Mouse (Mus musculus): ENCODE data around the gene Scamp4. TPM values are rescaled to one million over a fixed set of nuclear protein-coding genes. Genes with fewer than 3 reads are reported as not detected.

Gene Scamp4
- polyA plus RNA-seq, 1 experiment from 2014 or later = 76.9 TPM

DNA sequence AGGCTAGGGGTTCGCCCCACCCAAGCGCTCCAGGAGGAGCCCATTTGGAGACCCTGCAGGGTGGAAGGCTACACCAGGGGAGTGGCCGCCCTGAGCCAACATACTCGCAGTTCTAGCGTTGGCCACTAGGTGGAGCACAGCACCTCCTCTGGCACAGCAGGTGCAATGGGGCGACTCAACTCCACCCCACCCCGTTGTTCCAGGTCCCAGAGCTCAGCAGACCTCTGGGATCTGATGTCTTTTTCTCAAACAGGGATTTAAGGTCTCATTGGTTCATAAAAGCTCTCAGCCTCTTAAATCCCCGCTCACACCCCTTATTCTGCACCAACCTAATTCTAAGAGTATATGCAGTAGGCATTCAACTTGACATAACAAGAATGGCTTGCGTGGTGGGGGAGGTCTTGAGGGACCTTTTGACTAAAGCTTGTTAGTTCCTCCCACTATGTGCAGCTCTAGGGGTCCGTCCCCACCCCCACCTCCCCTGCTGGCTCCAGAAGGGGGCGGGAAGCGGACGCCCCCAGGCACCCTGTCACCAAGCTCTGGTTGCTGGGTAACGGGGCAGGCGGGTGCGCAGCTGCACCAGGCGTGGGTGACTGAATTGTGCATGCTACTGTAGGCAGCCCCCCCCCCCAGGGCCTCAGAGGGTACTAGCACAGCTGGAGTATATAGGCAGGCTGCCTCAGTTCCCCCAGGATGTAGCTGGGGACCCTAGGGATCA, 36.1 kb upstream of the Scamp4 start:
- H3K27ac ChIP-seq (ENCODE audit: low read depth, low read length) = no peak overlapping the region
- peaks cover 22% of the 10 kb centered on the region for H3K4me1 ChIP-seq (ENCODE audit: control insufficient read depth, insufficient read depth, low read length)
- H3K4me2 ChIP-seq = no peak overlapping the region
- no peak for ATAC-seq (replicated peaks; ENCODE audit: insufficient number of reproducible peaks, low FRiP score, low TSS enrichment)
- no peak overlapping the region for H3K9ac ChIP-seq (ENCODE audit: low read depth, low read length)
- no peak overlapping the region for H3K4me3 ChIP-seq (ENCODE audit: low read depth, low read length)
- H3K27me3 ChIP-seq (ENCODE audit: control insufficient read depth, insufficient read depth, low read length) = no peaks in the 10 kb centered on the region
- WGBS (ENCODE audit: insufficient replicate concordance) = 30% methylated on average over 17 of the region's 17 CpGs
- no peaks in the 10 kb centered on the region for H3K9me3 ChIP-seq (replicated peaks; ENCODE audit: control insufficient read depth, low read length)
- H3K36me3 ChIP-seq (ENCODE audit: control insufficient read depth, insufficient read depth, low read length) = 0 out of 2 replicates have a peak, but pooled peaks cover 5% of the 10 kb centered on the region

DNA sequence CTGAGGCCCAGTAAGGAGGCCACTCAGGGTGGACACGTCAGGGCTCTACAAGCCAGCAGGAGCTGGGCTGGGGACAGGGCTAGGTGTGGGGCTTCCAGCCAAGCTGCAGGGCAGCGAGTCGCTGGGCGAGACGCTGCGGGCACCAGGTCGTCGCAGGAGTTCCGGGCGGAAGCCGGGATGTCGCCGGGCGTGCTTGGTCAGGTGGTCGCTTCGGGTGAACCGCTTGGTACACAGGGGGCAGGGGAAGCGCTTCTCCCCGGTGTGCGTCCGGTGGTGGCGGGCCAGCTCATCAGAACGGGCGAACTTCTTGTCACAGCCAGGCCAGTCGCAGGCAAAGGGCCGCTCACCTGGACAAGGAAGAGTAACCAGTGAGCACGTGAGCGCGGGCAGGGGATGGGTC, 33.8 kb upstream of the Scamp4 start:
- H3K36me3 ChIP-seq (ENCODE audit: control insufficient read depth, insufficient read depth, low read length) = 0 out of 2 replicates have a peak, but pooled peaks cover 5% of the 10 kb centered on the region
- H3K27ac ChIP-seq (ENCODE audit: low read depth, low read length) = no peak overlapping the region
- H3K9ac ChIP-seq (ENCODE audit: low read depth, low read length) = no peak overlapping the region
- H3K4me2 ChIP-seq = no peak overlapping the region
- no peak overlapping the region for H3K4me3 ChIP-seq (ENCODE audit: low read depth, low read length)
- H3K4me1 ChIP-seq (ENCODE audit: control insufficient read depth, insufficient read depth, low read length) = peaks cover 35% of the 10 kb centered on the region
- 92% methylated on average over 29 of the region's 29 CpGs for WGBS (ENCODE audit: insufficient replicate concordance)
- no peak for ATAC-seq (replicated peaks; ENCODE audit: insufficient number of reproducible peaks, low FRiP score, low TSS enrichment)
- H3K9me3 ChIP-seq (replicated peaks; ENCODE audit: control insufficient read depth, low read length) = no peaks in the 10 kb centered on the region
- H3K27me3 ChIP-seq (ENCODE audit: control insufficient read depth, insufficient read depth, low read length) = no peaks in the 10 kb centered on the region

DNA sequence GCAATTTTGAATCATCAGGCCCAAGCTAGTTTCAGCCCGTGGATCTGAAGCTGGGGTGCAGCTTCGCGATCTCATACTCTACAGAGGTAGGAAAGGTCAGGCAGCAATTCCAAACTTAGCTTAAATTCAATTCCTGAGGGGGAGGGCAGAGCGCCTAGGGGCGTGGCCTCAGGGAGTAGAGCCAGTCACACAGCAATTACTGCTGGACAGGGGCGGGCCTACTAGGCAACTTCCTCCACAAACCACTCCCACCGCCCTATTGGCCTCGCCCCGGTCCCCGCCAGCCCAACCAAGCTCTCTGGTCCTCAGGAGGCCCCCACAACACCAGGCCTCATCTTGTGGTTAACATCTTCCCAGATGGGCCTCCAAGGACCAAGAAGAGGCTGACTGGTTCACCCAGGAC, 33.0 kb upstream of the Scamp4 start:
- Histone ChIP-seq H3K27me3 (ENCODE audit: control insufficient read depth, insufficient read depth, low read length) (no peaks in the 10 kb centered on the region), H3K4me1 (ENCODE audit: control insufficient read depth, insufficient read depth, low read length) (peaks cover 41% of the 10 kb centered on the region), H3K4me2 (peak overlapping the region; percentile 64), H3K4me3 (ENCODE audit: low read depth, low read length) (no peak overlapping the region), H3K27ac (ENCODE audit: low read depth, low read length) (no peak overlapping the region; the same call in 1 of the 2 replicates), H3K36me3 (ENCODE audit: control insufficient read depth, insufficient read depth, low read length) (0 out of 2 replicates have a peak, but pooled peaks cover 5% of the 10 kb centered on the region), H3K9me3 (replicated peaks; ENCODE audit: control insufficient read depth, low read length) (no peaks in the 10 kb centered on the region), H3K9ac (ENCODE audit: low read depth, low read length) (no peak overlapping the region)
- peak; percentile 58 for ATAC-seq (replicated peaks; ENCODE audit: insufficient number of reproducible peaks, low FRiP score, low TSS enrichment)
- 21% methylated on average over 10 of the region's 10 CpGs for WGBS (ENCODE audit: insufficient replicate concordance)

DNA sequence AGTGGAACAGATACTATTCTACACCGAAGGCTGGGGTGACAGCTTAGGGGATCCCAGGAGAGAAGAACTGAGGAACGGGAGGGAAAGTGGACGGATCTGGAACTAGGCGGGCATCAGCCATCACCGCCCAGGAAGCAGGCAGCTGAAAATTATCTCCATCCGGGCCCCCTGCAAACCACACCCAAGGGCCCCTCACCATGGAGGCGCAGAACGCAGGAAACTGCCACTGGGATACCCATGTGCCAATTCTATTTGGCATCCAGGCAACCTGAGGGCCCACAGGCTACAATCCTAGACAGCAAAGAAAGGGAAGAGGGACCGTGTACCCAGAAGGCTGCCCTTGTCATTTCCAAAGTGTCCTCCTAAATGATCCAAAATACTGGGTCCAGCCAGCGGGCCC, 32.3 kb upstream of the Scamp4 start:
- Histone ChIP-seq H3K4me2 (peak overlapping the region; percentile 64), H3K4me1 (ENCODE audit: control insufficient read depth, insufficient read depth, low read length) (peaks cover 49% of the 10 kb centered on the region), H3K4me3 (ENCODE audit: low read depth, low read length) (no peak overlapping the region), H3K9ac (ENCODE audit: low read depth, low read length) (no peak overlapping the region), H3K27me3 (ENCODE audit: control insufficient read depth, insufficient read depth, low read length) (no peaks in the 10 kb centered on the region), H3K9me3 (replicated peaks; ENCODE audit: control insufficient read depth, low read length) (no peaks in the 10 kb centered on the region), H3K27ac (ENCODE audit: low read depth, low read length) (no peak overlapping the region; the same call in 1 of the 2 replicates), H3K36me3 (ENCODE audit: control insufficient read depth, insufficient read depth, low read length) (0 out of 2 replicates have a peak, but pooled peaks cover 5% of the 10 kb centered on the region)
- 67% methylated on average over 10 of the region's 10 CpGs for WGBS (ENCODE audit: insufficient replicate concordance)
- no peak for ATAC-seq (replicated peaks; ENCODE audit: insufficient number of reproducible peaks, low FRiP score, low TSS enrichment)

DNA sequence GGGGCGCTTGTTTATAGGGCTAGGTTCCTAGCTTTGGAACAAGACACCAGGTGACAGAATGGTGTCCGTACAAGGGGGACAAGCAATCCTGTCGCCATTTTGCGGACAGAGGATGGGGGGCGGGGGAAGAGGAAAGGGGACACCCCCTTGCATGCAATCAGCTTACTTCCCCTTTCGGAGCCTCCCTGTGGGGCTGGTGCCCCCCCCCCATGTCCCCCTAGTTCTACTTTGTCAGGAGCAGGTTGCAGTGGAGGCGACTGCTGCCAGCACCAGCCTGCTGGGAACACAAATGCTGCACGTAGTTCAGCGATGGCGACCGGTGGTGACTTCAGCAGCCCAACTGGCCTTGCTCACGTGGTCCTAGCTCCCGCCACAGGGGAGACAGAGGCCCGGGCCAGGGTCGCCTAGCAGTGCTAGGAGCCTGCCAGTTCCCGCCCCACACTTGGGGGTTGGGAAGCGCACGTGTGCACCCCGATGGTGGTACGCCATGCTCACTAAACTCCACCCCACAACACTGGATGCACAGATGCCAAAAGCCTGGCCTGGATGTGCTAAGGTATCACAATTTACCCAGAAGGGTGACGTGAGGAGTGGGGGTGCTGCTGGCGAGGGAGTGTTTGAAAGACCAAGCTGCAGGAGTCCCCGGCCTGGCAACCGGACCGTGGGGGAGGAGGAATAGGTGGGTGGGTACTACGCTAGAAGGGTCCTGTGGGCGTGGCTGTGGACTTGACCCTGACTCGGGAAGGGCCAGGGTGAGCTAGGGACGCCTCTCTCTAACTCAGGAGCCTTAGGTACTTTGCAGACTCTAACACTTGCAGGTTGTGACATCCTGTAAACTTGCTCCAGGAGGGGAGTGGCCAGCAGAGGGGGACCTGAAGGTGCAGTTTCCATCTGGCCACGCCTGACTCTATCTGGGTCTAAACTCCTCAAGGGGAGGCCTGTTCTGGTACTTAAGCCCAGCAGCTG, 31.5 kb upstream of the Scamp4 start:
- no peaks in the 10 kb centered on the region for H3K27me3 ChIP-seq (ENCODE audit: control insufficient read depth, insufficient read depth, low read length)
- peak overlapping the region; percentile 20 for H3K4me3 ChIP-seq (ENCODE audit: low read depth, low read length)
- H3K4me2 ChIP-seq = peak overlapping the region; percentile 64
- H3K36me3 ChIP-seq (ENCODE audit: control insufficient read depth, insufficient read depth, low read length) = 0 out of 2 replicates have a peak, but pooled peaks cover 5% of the 10 kb centered on the region
- peak overlapping the region; percentile 67 for H3K9ac ChIP-seq (ENCODE audit: low read depth, low read length)
- WGBS (ENCODE audit: insufficient replicate concordance) = 24% methylated on average over 30 of the region's 30 CpGs
- H3K4me1 ChIP-seq (ENCODE audit: control insufficient read depth, insufficient read depth, low read length) = peaks cover 53% of the 10 kb centered on the region
- H3K9me3 ChIP-seq (replicated peaks; ENCODE audit: control insufficient read depth, low read length) = no peaks in the 10 kb centered on the region
- 0 out of 2 replicates have a peak, but pooled peaks have one; percentile 12 for ATAC-seq (replicated peaks; ENCODE audit: insufficient number of reproducible peaks, low FRiP score, low TSS enrichment)
- H3K27ac ChIP-seq (ENCODE audit: low read depth, low read length) = peak overlapping the region; percentile 30; the same call in 1 of the 2 replicates

DNA sequence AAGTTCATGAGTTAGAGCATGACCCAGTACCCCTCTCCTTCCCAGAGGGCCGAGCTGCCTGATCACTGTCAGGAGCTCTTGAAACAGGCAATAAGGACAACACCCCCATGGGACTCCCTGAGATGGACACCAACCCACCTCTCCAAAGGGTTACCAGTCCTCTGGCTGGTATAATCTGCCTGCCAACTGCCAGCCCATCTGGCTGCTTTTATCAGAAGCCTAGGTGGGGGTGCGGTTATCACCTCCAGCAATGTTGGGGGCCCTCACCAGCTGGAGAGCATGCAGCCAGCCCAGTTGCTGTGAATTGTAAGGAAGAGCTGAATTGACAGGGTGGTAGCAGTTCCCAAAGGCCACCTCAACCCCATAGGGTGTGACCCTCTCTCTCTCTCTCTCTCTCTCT, 30.2 kb upstream of the Scamp4 start:
- WGBS (ENCODE audit: insufficient replicate concordance) = 69% methylated on average over 2 of the region's 2 CpGs
- ATAC-seq (replicated peaks; ENCODE audit: insufficient number of reproducible peaks, low FRiP score, low TSS enrichment) = no peak
- Histone ChIP-seq H3K36me3 (ENCODE audit: control insufficient read depth, insufficient read depth, low read length) (0 out of 2 replicates have a peak, but pooled peaks cover 5% of the 10 kb centered on the region), H3K27me3 (ENCODE audit: control insufficient read depth, insufficient read depth, low read length) (no peaks in the 10 kb centered on the region), H3K9me3 (replicated peaks; ENCODE audit: control insufficient read depth, low read length) (no peaks in the 10 kb centered on the region), H3K4me3 (ENCODE audit: low read depth, low read length) (no peak overlapping the region), H3K4me2 (peak overlapping the region; percentile 3; the same call in 1 of the 2 replicates), H3K4me1 (ENCODE audit: control insufficient read depth, insufficient read depth, low read length) (peaks cover 53% of the 10 kb centered on the region), H3K9ac (ENCODE audit: low read depth, low read length) (no peak overlapping the region), H3K27ac (ENCODE audit: low read depth, low read length) (no peak overlapping the region)

DNA sequence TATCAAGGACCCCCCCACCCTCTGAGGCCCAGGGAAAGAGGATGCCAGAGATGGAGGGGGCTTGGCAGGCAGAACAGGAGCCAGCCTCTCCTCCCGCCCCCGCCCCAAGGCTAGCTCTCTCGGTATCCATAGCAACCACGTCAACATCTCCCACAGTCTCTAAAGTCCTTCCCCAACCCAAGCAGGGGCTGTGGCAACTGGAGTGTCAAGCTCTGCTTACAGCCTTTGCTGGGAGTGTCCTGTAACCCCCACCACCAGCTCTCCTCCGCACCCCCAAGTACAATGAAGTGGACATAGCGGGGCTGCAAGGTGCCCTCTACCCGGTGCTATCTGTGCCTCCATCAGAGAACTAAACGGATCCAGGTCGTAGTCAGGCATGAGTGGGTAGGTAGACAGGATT, 28.7 kb upstream of the Scamp4 start:
- ATAC-seq (replicated peaks; ENCODE audit: insufficient number of reproducible peaks, low FRiP score, low TSS enrichment) = no peak
- peak overlapping the region; percentile 50 for H3K9ac ChIP-seq (ENCODE audit: low read depth, low read length)
- no peaks in the 10 kb centered on the region for H3K27me3 ChIP-seq (ENCODE audit: control insufficient read depth, insufficient read depth, low read length)
- WGBS (ENCODE audit: insufficient replicate concordance) = 46% methylated on average over 9 of the region's 9 CpGs
- H3K9me3 ChIP-seq (replicated peaks; ENCODE audit: control insufficient read depth, low read length) = no peaks in the 10 kb centered on the region
- peaks cover 56% of the 10 kb centered on the region for H3K4me1 ChIP-seq (ENCODE audit: control insufficient read depth, insufficient read depth, low read length)
- no peaks in the 10 kb centered on the region for H3K36me3 ChIP-seq (ENCODE audit: control insufficient read depth, insufficient read depth, low read length)
- no peak overlapping the region for H3K27ac ChIP-seq (ENCODE audit: low read depth, low read length)
- 0 out of 2 replicates have a peak overlapping the region, but pooled peaks have one; percentile 4 for H3K4me2 ChIP-seq
- H3K4me3 ChIP-seq (ENCODE audit: low read depth, low read length) = no peak overlapping the region

DNA sequence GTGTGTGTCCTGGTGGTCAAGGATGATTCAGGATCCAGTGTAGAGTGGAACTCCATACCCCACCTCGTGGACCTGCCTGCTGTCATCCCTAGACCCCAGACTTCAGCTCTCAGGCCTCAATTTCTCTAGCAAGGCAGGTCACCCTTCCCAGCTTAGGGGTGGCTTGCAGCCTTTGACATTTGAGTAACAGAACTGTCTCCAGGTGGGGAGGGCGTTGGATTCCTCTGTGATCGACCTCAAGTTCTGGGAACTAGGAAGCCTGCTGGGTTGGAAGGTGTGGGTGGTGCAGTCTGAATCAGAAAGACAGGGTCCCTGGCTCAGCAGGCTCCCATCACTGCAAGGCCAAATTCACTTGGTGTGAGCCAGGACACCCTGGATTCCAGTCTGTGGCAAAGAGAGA, 27.8 kb upstream of the Scamp4 start:
- Histone ChIP-seq H3K4me2 (peak overlapping the region; percentile 98), H3K9ac (ENCODE audit: low read depth, low read length) (no peak overlapping the region), H3K4me3 (ENCODE audit: low read depth, low read length) (no peak overlapping the region), H3K27ac (ENCODE audit: low read depth, low read length) (no peak overlapping the region), H3K36me3 (ENCODE audit: control insufficient read depth, insufficient read depth, low read length) (no peaks in the 10 kb centered on the region), H3K9me3 (replicated peaks; ENCODE audit: control insufficient read depth, low read length) (no peaks in the 10 kb centered on the region), H3K27me3 (ENCODE audit: control insufficient read depth, insufficient read depth, low read length) (no peaks in the 10 kb centered on the region), H3K4me1 (ENCODE audit: control insufficient read depth, insufficient read depth, low read length) (peaks cover 53% of the 10 kb centered on the region)
- no peak for ATAC-seq (replicated peaks; ENCODE audit: insufficient number of reproducible peaks, low FRiP score, low TSS enrichment)
- 75% methylated on average over 3 of the region's 3 CpGs for WGBS (ENCODE audit: insufficient replicate concordance)

Measured in heart, embryonic 11.5 days (tissue).